ENCODE assay signal across 10 mouse cellular contexts in the genomic region with DNA sequence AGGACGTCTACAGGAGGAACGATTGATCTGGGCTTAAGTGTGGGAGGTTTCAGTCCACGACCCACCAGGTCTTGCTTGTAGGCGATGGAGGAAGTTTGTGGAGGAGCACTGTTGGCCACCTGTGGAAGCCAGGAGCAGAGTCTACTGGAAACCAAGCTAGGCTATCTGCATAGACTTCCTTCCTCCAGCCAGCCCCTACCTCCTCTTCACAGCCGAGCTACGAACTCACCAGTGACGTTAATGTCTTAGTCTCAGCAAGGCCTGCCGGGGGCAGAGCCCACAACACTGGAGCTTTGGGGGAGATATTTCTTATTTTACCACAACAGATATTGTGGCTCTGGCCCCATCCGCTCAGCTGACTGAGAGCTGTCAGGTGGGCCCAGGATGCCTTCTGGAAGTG.
DNase-seq lines count a peak whose midpoint lies in the region; ATAC-seq and TF ChIP-seq lines count a peak whose summit lies in the region.
"Had no signal": no experiment of that assay in that cellular context is flagged by ENCODE, and none has a peak within 500 bp of the region (broad histone marks: within the 10 kb centered on the region; RNA-seq: fewer than 3 reads in every experiment).

No protein-coding gene starts in this region.

- in situ Hi-C loops in CH12.LX (cut with MboI; ENCODE audit: low pct_ligation_motif_present, low pct_unique_long_range_greater_than_20kb, low sequenced_read_pairs) = no loop called here

- dilution Hi-C loops in CH12.LX (cut with MboI; ENCODE audit: extremely low pct_ligation_motif_present, extremely low pct_unique_long_range_greater_than_20kb, low sequenced_read_pairs) = no loop called here

- no peaks in the 10 kb centered on the region for H3K27me3 ChIP-seq in heart, embryonic 14.5 days (ENCODE audit: control insufficient read depth, insufficient read depth, low read length)
- no peaks in the 10 kb centered on the region for H3K27me3 ChIP-seq in heart, adult 2 months (ENCODE audit: control insufficient read depth, insufficient read depth, low read length)
- H3K27me3 ChIP-seq in CH12.LX (replicated peaks) = no peaks in the 10 kb centered on the region
- no peaks in the 10 kb centered on the region for H3K27me3 ChIP-seq in liver, embryonic 15.5 days
- H3K27me3 ChIP-seq: embryonic facial prominence, embryonic 12.5 days had no signal

- DNase-seq in heart, adult 2 months = no peak
- DNase-seq in CH12.LX (ENCODE audit: extremely low read depth) = peak; percentile 45
- DNase-seq in layer of hippocampus, postnatal 14 days (ENCODE audit: low spot score in 2 of 2) = no peak
- no peak for DNase-seq in embryo, embryonic 10.5 days (ENCODE audit: low spot score)
- no peak for DNase-seq in lung, postnatal 10 days

- TF ChIP-seq EP300 in heart, adult 2 months (IDR thresholded peaks at IDR 0.05; ENCODE audit: insufficient read depth, low read depth, low read length) = no peak
- TF ChIP-seq EP300 in CH12.LX (IDR thresholded peaks at IDR 0.05; ENCODE audit: low read length) = no peak

- H3K79me2 ChIP-seq in heart, adult 2 months (replicated peaks; ENCODE audit: control insufficient read depth, insufficient read depth, low read length) = no peaks in the 10 kb centered on the region
- H3K79me2 ChIP-seq in CH12.LX (replicated peaks; ENCODE audit: control insufficient read depth, extremely low read depth, insufficient read depth, poor library complexity, severe bottlenecking) = no peaks in the 10 kb centered on the region

- ATAC-seq in heart, embryonic 14.5 days (ENCODE audit: insufficient number of reproducible peaks, insufficient read depth, low FRiP score, low read depth) = no peak
- peak; percentile 24 for ATAC-seq in granulocyte monocyte progenitor cell, adult 5-6 weeks (replicated peaks; ENCODE audit: poor library complexity, severe bottlenecking)
- peak; percentile 18; the same call in 1 of the 2 replicates for ATAC-seq in liver, embryonic 15.5 days (ENCODE audit: insufficient read depth)

- H3K27ac ChIP-seq in heart, embryonic 14.5 days (replicated peaks in 1 of 2; ENCODE audit: control insufficient read depth in 1 of 2, insufficient read depth in 1 of 2, low read depth in 2 of 2, low read length in 2 of 2) = peak overlapping the region; percentile 19 to 34; a peak in 1 of 4 replicates
- no peak overlapping the region for H3K27ac ChIP-seq in heart, adult 2 months
- peak overlapping the region; percentile 49 for H3K27ac ChIP-seq in CH12.LX (ENCODE audit: insufficient read depth, low read depth)
- H3K27ac ChIP-seq in liver, embryonic 15.5 days (replicated peaks) = peak overlapping the region; percentile 96
- H3K27ac ChIP-seq: embryonic facial prominence, embryonic 12.5 days; macrophage had no signal

- peaks cover 17% of the 10 kb centered on the region in 2 experiments for H3K4me1 ChIP-seq in heart, embryonic 14.5 days (ENCODE audit: control insufficient read depth in 2 of 2, insufficient read depth in 2 of 2, low read length in 2 of 2)
- H3K4me1 ChIP-seq in heart, adult 2 months (ENCODE audit: control insufficient read depth, insufficient read depth, low read length) = peaks cover 7% of the 10 kb centered on the region
- peaks cover 11 to 40% of the 10 kb centered on the region in 2 experiments for H3K4me1 ChIP-seq in CH12.LX (ENCODE audit: control insufficient read depth in 1 of 2, insufficient read depth in 2 of 2)
- H3K4me1 ChIP-seq in liver, embryonic 15.5 days (replicated peaks) = peaks cover 58% of the 10 kb centered on the region

- TF ChIP-seq CTCF in heart, adult 2 months (IDR thresholded peaks at IDR 0.05) = no peak
- TF ChIP-seq CTCF in CH12.LX (conservative IDR thresholded peaks at IDR 0.05 in 1 of 2, IDR thresholded peaks at IDR 0.05 in 1 of 2; ENCODE audit: low read depth in 2 of 2, low read length in 2 of 2) = no peak

- no peak overlapping the region for H3K9ac ChIP-seq in heart, embryonic 14.5 days (ENCODE audit: low read length)
- no peak overlapping the region for H3K9ac ChIP-seq in heart, adult 2 months (ENCODE audit: low read depth, low read length)
- peak overlapping the region; percentile 41 for H3K9ac ChIP-seq in CH12.LX (ENCODE audit: insufficient read depth, low read depth)
- H3K9ac ChIP-seq in liver, embryonic 15.5 days = peak overlapping the region; percentile 56
- H3K9ac ChIP-seq: embryonic facial prominence, embryonic 12.5 days had no signal

- H3K36me3 ChIP-seq in heart, embryonic 14.5 days (ENCODE audit: control insufficient read depth, insufficient read depth, low read length) = no peaks in the 10 kb centered on the region
- no peaks in the 10 kb centered on the region for H3K36me3 ChIP-seq in heart, adult 2 months (ENCODE audit: control insufficient read depth, insufficient read depth, low read length)
- H3K36me3 ChIP-seq in CH12.LX (replicated peaks in 1 of 2; ENCODE audit: control insufficient read depth in 1 of 2, insufficient read depth in 1 of 2, low read length in 1 of 2) = peaks cover 0 to 43% of the 10 kb centered on the region in 2 experiments
- H3K36me3 ChIP-seq in liver, embryonic 15.5 days (replicated peaks) = peaks cover 11% of the 10 kb centered on the region; the same call in 1 of the 2 replicates

- no peak for TF ChIP-seq POLR2A in heart, adult 2 months (IDR thresholded peaks at IDR 0.05; ENCODE audit: insufficient read depth, low read depth, low read length)
- TF ChIP-seq POLR2A in CH12.LX (IDR thresholded peaks at IDR 0.05; ENCODE audit: low read depth, low read length) = 0 out of 2 replicates have a peak, but pooled peaks have one; percentile 10

- no peaks in the 10 kb centered on the region for H3K9me3 ChIP-seq in heart, embryonic 14.5 days (ENCODE audit: control insufficient read depth, low read length)
- peaks cover 5% of the 10 kb centered on the region for H3K9me3 ChIP-seq in CH12.LX (replicated peaks; ENCODE audit: low read length)
- H3K9me3 ChIP-seq in liver, embryonic 15.5 days (replicated peaks) = no peaks in the 10 kb centered on the region
- H3K9me3 ChIP-seq: embryonic facial prominence, embryonic 12.5 days had no signal

- WGBS in heart, embryonic 14.5 days = 53% methylated on average over 9 of the region's 9 CpGs
- WGBS in heart, adult 2 months = 50% methylated on average over 9 of the region's 9 CpGs
- 24% methylated on average over 9 of the region's 9 CpGs for WGBS in liver, embryonic 15.5 days (ENCODE audit: insufficient replicate concordance)

- H3K4me3 ChIP-seq in heart, embryonic 14.5 days (ENCODE audit: control insufficient read depth in 1 of 2, insufficient read depth in 1 of 2, low read depth in 1 of 2, low read length in 2 of 2) = no peak overlapping the region
- no peak overlapping the region for H3K4me3 ChIP-seq in heart, adult 2 months
- H3K4me3 ChIP-seq in CH12.LX (replicated peaks in 1 of 3; ENCODE audit: low read depth in 2 of 3, low read length in 2 of 3, poor library complexity in 1 of 3) = no peak overlapping the region
- H3K4me3 ChIP-seq in liver, embryonic 15.5 days (replicated peaks) = peak overlapping the region; percentile 22
- H3K4me3 ChIP-seq: embryonic facial prominence, embryonic 12.5 days had no signal

- intact Hi-C loops in heart, adult 2 months (cut with DNase I) = no loop called here

- H3K4me2 ChIP-seq in heart, embryonic 14.5 days (ENCODE audit: low read length) = no peak overlapping the region
- H3K4me2 ChIP-seq in CH12.LX (ENCODE audit: insufficient read depth, low read depth, poor library complexity, severe bottlenecking) = peak overlapping the region; percentile 48; the same call in 1 of the 2 replicates
- H3K4me2 ChIP-seq in liver, embryonic 15.5 days = peak overlapping the region; percentile 61
- H3K4me2 ChIP-seq: embryonic facial prominence, embryonic 12.5 days had no signal

- no peak for TF ChIP-seq RAD21 in CH12.LX (IDR thresholded peaks at IDR 0.05; ENCODE audit: low read depth, low read length)

TF ChIP-seq in CH12.LX, 34 proteins besides CTCF, POLR2A, EP300 and RAD21:
- no peak for TF ChIP-seq HCFC1 (IDR thresholded peaks at IDR 0.05; ENCODE audit: low read depth, low read length)
- TF ChIP-seq ELF1 (IDR thresholded peaks at IDR 0.05; ENCODE audit: low read depth, low read length) = no peak
- no peak for TF ChIP-seq MAZ (IDR thresholded peaks at IDR 0.05; ENCODE audit: low read depth, low read length)
- no peak for TF ChIP-seq TCF12 (IDR thresholded peaks at IDR 0.05; ENCODE audit: low read depth, low read length)
- TF ChIP-seq SMC3 (IDR thresholded peaks at IDR 0.05; ENCODE audit: low read depth, low read length) = no peak
- TF ChIP-seq KAT2A (IDR thresholded peaks at IDR 0.05; ENCODE audit: insufficient replicate concordance, low read length) = no peak
- no peak for TF ChIP-seq UBTF (IDR thresholded peaks at IDR 0.05; ENCODE audit: low read depth, low read length)
- no peak for TF ChIP-seq ZKSCAN1 (IDR thresholded peaks at IDR 0.05; ENCODE audit: borderline replicate concordance, low read depth, low read length)
- TF ChIP-seq MXI1 (IDR thresholded peaks at IDR 0.05; ENCODE audit: low read depth, low read length) = no peak
- no peak; the same call in 1 of the 2 replicates for TF ChIP-seq SIN3A (IDR thresholded peaks at IDR 0.05; ENCODE audit: low read length)
- no peak for TF ChIP-seq RCOR1 (conservative IDR thresholded peaks at IDR 0.05; ENCODE audit: low read depth, low read length)
- no peak for TF ChIP-seq E2F4 (IDR thresholded peaks at IDR 0.05; ENCODE audit: insufficient replicate concordance, low read depth, low read length)
- TF ChIP-seq ZC3H11A (IDR thresholded peaks at IDR 0.05; ENCODE audit: low read depth, low read length) = no peak
- TF ChIP-seq IRF4 (IDR thresholded peaks at IDR 0.05; ENCODE audit: low read depth, low read length) = no peak
- TF ChIP-seq ZMIZ1 (IDR thresholded peaks at IDR 0.05; ENCODE audit: low read depth, low read length) = no peak
- no peak for TF ChIP-seq NRF1 (IDR thresholded peaks at IDR 0.05; ENCODE audit: low read depth, low read length)
- TF ChIP-seq MAFK (IDR thresholded peaks at IDR 0.05; ENCODE audit: insufficient replicate concordance, low read length) = no peak

Comparison
In these comparisons a context has a peak if more than half of its experiments do, and no peak if none do; other contexts are left out.
1. H3K9ac ChIP-seq: peak in CH12.LX (single experiment) and liver, embryonic 15.5 days (single experiment); none in heart, embryonic 14.5 days (single experiment) and heart, adult 2 months (single experiment).